Mouse (Mus musculus) 3134 (cell line): ENCODE results near the gene Lekr1.
"Not testable (repeated sequence)": the region's sequence is repeated elsewhere in the genome, so short reads cannot be mapped to it uniquely, and the experiment has no call there.

Experiments used
- DNase-seq: peaks from one replicate; pipeline ENCODE4 v3.0.0-alpha.2; 2011; ENCODE audit warnings: low spot score; ENCODE audit not compliant: insufficient read length; ENCODE audit errors: extremely low read depth

Gene Lekr1

DNA sequence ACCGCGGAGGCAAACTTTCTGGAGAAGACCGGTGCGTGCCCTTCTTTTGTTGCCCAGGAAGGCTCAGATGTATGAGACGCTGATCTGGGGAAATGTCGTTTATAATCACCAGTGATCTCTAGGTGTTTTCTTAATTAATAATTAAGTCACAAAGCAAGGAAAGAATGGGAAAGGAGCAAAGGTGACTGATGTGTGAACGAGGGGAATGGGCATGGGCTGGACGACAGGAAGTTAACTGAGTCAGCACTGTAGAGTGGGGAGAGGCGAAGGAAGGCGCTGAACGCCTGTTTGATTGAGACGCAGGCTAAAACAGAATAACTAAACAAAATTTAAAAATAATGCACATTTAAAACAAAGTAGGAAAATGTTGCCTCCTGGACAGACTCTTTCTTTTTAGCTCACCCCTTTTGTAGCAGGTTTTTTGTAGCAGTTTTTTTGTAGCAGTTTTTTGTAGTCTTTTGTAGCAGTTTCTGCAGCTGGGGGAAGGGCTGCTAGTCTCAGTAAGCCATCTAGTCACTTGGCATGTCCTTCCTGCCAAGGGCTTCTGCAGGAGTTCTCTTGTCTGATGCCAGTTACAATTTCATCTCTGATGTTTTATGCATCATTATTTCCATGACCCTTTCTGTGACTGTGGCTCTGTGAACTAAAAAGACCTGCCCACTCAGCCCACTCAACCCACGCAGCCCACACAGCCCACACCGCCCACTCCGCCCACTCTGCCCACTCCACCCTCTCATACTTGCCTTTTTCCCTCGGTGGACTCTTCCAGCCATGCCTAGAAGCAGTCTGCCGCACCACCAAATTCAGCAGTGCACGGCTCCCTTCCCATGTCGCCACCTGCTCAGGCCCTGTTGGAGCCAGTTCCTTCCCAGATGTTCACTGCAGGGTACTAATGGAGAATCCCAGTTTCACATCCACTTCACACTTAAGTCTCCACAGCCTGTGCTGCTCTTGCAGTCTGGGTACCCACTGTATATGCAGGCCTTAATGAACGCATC lies 98.8 kb downstream of the Lekr1 start:
- DNase-seq = no peak

DNA sequence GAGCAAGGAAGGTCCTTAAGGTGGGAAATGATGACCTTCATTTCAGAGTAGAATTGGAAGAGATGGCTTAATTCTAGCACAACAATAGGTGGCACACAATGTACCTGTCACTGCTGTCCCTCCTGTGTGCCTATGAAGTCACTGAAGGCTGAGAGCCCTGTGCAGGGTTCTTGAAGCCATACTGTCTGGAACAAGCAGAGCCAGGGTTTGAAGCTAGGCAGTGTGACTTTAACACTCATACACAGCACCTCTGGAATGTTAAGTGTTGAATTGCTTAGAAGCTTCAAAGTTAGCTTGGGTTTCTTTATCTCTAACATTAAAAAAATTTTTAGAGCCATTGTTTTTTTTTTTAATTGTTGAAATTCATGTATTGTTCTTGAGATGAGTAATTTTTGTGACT lies 100.4 kb downstream of the Lekr1 start:
- DNase-seq = no peak

DNA sequence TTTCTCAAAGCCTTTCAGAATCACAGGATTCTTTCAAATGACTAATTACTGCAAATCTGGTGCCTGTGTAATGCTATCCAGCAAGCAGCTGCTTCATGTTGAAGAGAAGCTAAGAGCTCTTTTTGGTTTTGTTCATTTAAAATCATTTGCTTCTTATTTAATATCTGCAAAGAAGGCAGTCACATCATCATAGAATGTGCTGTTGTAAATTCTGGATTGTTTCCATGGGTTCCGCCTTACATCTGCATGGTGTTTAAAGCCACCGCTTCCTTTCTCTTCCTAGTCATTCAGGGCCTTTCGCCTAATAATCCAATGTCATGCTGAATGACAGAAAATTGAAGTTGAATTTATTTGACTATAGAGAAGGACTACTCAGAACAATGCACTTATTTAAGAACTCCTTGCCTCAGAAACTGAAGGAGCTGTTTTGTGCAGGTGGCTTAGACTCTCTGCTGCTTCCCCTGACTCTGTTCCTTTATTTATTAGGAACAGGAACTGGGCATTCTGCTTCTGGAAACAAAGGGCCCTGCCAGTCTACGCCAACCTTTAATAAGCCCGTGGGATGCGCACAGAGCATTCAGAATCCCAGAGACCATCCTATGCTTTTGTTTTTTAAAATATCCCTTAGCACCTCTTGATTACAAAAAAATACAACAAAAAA lies 101.3 kb downstream of the Lekr1 start:
- no peak for DNase-seq

DNA sequence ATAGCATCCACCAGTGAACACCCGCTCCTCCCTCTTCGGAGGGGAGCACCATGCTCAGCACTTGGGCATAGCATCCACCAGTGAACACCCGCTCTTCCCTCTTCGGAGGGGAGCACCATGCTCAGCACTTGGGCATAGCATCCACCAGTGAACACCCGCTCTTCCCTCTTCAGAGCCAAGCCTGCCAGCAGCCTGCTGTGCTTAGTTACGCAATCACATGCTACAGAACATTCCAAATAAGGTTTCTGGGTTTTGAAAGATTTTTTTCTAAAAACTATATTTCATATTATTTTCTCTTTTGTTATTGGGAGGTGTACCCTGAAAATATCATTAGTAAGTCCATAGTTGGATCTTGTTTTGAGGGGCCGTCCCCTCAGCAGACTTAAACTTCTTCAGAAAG lies 103.6 kb downstream of the Lekr1 start:
- not testable (repeated sequence) for DNase-seq

DNA sequence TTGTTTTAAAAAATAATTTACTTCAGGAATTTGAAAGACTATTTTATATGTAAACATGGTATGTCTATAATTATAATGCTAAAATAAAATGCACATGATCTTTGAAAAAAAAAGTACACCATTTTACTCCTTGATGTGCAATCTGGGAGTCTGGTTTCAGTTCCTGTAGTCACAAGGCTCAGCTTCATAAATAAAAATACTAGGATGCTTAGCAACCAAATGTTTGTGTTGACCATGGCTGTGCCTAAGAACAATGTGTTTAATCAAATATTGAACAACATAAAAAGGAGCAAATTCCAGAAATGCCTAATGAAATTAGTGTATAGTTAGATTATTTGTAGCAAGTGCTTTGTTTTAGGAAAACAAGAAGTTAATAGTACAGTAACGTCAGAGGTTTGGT lies 107.9 kb downstream of the Lekr1 start:
- no peak for DNase-seq

DNA sequence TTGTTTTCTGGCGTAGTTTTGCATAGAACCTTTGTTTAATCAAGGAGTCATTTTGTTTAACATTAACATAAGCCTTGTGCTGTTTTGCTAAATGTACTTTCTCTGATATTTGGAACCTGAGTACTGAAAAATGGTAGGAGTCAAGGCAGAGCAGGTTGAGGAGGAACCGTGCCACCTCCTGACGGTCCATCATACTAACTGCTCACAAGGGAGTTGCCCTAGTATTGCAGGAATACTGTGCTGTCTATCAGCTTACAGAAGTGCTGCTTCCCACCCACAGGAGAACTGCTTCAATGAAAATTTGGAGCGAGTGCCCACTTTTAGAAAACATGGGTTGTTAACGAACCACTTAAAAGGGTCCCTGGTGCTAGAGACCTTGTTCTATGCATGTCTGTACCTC lies 109.1 kb downstream of the Lekr1 start:
- no peak for DNase-seq

DNA sequence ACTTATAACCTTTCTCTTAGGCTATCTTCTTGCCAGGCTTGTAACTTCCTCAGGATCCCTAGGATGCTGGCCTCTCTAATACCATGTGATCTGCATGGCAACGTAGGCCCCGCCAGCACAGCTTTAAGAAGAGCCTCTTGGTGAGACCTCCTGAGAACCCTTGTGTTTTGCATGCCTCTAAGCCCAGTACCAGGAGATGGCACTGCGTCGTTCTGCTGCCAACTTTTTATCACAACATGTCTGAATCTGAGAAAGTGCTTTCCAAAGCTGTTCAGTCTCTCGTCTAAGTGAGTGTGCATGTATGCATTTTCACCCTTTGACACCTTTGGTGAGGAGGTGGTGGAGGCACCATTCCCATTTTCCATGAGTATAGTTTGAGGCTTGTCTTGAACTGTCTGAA lies 116.2 kb downstream of the Lekr1 start:
- no peak for DNase-seq

DNA sequence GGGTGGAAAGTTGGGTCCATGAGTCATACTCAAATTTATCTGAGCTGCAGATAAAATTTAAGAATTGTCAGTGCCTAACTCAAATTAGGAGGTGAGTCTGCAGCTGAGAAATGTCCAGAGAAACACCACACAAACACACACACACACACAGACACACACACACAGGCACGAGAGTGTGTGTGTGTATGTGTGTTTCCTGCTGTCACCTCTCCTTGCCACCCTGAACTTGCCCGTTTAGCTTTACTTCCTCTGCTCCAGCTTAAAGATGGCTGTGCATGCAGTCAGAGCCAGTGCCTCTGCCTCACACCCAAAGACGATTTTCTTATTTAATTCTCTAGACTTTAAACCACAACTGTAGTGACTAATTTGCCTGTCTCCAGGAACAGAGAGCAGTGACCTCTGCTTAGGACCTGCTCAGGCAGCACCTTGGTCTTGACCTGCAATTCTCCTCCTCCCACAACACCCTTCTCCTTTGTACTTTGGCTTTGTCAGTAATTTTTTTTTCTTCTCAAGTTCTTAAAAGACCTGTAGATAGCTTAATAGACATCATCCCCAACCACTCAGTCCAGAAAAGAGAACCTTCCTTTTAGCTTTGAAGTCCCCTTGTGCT lies 124.2 kb downstream of the Lekr1 start:
- DNase-seq = no peak

DNA sequence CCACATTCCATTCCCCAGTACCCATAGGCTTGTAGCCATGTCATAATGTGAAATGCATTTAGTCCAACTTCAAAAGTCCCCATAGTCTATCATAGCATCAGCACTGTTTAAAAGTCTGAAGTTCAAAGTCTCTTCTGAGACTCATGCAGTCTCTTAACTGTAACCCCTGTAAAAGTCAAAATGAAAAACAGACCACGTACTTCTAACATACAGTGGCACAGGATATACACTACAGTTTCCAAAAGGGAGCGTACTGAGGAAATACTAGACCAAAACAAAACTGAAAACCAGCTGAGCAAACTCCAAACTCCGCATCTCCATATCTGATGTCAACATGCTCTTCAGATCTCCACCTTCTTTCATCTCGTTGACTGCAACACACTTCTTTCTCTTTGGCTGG lies 127.5 kb downstream of the Lekr1 start:
- DNase-seq = no peak

DNA sequence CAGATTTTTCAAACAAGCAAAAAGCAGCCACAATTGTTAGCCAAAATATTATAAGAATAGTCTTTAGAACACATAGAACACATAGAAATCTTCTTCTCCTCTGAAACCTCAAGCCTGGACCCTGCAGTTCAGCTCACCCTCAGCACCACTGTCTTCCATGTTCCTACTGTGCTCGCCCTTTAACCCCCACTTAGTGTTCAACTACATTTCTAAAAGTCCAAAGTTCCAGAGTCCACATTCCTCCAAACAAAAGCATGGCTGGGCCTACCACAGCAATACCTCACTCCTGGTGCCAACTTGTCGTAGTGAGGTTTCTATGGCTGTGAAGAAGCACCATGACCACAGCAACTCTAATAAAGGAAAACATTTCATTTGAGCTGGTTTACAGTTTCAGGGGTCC lies 128.7 kb downstream of the Lekr1 start:
- no peak for DNase-seq

DNA sequence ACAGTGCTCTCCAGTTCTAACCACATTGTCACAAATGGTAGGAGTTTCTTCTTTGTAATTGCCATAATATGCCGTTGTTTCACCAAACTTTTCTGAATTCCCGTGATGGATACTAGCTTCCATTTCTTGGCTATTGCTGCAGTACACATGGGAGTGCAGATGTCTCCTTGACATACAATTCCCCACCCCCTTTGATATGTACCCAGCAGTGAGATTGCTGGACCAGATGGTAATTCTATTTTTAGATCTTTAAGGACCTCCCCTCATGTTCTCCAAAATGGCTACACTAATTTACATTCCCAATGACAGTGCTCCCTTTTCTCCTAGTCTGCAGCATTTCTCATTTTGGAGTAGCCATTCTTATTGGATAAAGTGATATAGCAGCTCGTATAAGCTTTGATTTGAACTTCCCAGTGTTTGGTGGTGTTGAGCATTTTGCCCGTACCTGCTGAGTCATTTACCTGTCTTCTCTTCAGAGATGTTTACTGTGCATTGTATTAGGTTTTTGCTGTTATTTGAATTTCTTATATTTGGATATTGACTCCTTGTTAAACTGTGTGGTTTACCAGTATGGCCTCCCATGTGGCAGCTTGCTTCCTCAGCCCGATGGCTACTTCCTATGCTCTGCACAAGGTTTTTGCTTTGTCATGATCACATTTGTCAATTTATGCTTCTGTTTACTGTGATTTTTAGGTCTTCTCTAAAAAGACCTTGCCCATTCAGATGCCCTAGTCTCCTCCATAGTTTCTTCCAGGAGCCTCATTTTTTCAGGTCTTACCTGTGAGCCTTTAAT lies 131.5 kb downstream of the Lekr1 start:
- no peak for DNase-seq

DNA sequence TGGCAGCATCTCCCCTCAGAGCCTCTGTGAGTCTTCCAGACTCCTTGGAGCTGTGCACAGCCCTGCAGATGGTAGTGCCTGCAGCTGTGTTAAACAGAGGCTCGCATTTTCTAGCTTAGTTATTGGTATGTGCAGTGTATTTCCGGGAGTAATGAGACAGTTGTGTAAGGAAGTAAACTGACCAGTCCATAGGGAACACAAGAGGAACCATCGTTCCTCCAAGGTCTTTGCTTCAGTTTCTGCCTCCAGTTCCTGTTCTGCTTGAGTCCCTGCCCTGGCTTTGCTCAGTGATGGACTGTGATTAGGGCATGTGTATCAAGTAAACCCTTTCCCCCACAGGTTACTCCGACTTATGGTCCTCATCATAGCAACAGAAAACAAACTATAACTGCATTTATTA lies 134.9 kb downstream of the Lekr1 start:
- no peak for DNase-seq

DNA sequence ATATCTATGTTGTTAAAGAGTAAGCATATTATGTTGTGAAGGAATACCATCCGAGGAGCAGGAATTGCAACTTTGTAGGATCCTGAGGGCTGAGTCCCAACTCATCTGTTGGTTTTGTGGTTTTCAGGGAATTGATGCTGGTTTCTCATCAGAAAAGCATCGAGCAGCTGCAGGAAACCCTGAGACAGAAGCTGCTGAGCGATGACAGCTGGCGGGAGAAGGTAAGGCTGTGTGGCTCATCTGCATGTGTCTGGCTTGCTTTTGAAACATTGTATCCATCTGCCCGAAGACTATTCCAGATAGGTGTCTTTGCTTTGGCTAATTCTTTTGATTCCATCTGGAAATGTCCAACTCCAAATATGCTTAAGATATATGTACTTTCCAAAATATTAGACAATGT lies 136.2 kb downstream of the Lekr1 start:
- DNase-seq = no peak

DNA sequence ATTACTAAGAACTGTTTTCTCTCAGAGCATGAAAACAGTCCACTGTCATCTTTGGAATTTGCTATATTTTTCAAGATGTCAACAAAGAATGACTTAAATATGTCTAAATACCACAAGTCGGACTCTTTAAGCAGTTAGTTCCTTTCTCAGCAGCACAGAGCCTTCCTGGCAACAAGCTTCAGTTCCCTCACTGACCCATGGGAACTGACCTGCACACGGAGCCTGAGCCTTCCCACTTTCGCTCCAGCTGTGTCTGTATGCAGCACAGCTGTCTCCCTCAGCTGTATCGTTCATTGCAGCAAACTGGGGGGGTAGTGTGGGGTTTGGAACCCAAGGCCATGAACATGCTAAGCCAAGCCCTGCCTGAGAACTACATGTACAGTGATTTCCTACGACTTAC lies 136.8 kb downstream of the Lekr1 start:
- DNase-seq = no peak

DNA sequence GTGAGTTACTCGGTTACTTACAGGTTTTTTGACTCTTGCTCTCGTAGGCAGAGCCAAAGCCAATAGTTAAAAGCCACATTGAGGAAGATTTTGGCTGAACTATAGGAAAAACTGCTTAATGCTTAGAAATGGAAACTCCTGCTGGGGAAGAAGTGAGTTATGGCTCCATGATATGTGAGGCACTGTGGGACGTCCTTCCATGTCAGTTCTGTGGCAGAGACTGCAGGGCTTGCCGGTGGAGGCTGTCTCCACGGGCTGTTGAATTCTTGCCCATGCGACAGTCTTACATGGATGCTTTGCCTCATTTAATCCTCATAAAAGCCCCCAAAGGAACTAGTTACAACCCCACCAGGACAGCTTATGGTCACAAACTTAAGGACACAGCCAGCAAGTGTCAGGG lies 148.9 kb downstream of the Lekr1 start:
- DNase-seq = no peak

DNA sequence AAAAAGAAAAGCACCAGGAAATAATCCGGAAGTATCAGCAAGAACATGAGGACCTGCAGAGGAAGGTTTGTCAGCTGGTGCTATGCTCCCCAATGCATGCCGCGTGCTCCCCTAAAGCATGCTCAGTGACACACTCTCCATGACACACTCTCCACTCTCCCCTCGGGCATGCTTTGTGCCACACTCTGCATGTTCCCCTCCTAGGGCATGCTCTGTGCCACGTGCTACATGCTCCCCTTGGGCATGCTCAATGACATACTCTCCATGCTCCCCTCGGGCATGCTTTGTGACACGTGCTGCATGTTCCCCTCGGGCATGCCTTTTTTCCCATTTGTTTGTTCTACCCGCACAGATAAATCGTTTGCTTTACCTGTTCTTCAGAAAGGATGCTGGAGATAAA lies 150.0 kb downstream of the Lekr1 start:
- no peak for DNase-seq

DNA sequence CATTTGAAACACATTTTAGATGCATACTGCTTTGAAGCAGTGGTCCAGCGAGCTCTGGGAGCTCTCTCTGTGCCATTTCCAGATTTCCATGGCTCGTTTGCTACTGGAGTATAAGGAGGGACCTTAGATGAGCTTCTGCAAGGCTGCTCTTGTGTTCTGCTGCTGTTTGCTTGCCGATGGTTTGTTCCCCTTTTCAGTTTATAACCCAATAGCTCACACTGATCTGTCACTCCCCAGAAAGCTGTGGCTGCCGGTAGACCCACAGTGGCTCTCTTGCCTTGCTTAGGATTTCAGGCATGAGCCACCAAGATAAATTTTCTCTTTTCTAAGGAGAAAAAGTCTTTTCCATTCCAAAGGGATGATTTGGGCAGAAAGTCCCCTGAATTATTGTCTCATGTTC lies 152.6 kb downstream of the Lekr1 start:
- no peak for DNase-seq

DNA sequence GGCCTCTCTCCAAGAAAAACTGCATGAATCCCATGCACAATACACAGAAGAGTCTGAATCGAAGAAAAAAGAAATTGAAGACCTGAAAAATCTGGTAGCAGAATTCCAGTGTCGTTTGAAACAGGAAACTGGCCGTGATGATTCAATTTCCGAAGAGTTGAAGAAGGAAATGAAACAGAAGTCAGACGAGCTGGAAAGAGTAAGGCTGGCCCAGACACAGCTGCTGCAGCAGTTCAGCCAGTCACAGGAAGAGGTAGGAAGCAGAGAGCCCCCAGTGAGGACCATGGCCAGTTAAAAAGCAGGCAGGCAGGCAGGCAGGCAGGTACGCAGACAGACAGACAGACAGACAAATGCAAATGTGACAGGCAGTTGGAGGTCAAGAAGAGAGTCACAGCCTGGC lies 153.8 kb downstream of the Lekr1 start:
- DNase-seq = no peak

DNA sequence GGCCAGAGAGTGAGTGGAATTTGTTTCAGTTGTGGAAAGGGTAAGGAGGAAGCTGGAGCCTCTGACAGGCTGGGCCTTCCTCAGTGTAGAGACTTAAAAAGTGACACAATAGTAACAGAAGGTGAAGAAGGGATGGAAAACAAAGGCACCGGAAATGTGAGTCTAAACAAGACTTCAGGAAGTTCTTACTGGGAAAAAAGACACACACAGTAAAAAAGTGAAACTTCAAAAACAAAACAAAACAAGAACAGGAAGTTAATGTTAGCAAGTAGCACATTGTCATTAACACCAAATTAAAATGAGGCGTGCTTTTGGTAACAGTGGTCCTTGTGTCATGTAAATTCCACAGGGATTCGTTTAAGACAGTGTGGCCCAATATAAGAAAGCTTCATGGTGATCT lies 158.9 kb downstream of the Lekr1 start:
- no peak for DNase-seq

DNA sequence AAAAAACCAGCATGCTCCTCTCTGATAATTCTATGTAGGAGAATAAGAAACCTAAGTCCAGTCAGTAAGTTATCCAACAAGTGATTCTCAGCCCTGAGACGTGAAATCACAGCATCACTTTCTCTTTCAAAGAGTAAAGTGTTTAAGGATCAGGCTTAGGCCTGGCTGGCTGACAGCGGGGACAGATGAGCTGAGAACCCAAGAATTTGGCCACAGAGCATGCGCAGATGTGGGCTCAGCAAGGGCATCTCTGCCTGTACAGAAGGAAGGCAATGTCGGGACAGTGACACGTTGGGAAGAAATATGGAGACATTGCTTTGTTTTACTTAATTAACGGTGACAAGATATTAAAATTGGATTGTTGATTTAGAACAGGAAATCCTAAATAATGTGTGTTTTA lies 160.7 kb downstream of the Lekr1 start:
- DNase-seq = no peak

DNA sequence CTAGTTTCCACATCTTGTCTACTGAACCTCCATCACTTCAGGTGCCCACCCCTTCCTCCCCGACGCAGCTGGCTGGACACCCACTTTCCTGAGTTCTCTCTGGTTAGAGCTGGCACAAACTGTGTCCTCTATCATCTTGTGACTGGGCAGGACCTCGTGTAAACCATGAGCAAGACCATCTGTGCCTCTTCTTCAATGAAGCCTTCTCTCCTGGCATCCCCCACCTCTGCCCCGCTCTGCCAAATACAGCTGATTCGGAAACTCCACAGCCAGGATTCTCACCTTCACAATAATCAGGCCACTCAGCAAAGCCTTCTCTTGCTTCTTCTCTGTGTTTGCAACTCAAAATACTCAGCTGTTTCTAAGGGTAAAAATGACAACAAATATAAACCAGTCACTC lies 161.4 kb downstream of the Lekr1 start:
- DNase-seq = no peak
